Mouse (Mus musculus) CH12.LX (cell line): Measurements from ENCODE around the gene Meox1.

Experiments
- CHD2 ChIP-seq: IDR thresholded peaks from 2 replicates; pipeline ENCODE4 v1.6.1; 2011; ENCODE audit warnings: low read length, improper control_type of control experiment
- CTCF ChIP-seq, 2 experiments: IDR thresholded peaks in 1 of 2; conservative IDR thresholded peaks in 1 of 2; 2 replicates each; pipeline ENCODE4 v1.5.1; 2011 to 2012; ENCODE audit warnings: low read depth in 2 of 2, low read length in 2 of 2, improper control_type of control experiment in 1 of 2, inconsistent platforms in 1 of 2, mild to moderate bottlenecking in 1 of 2, moderate library complexity in 1 of 2
- HCFC1 ChIP-seq: IDR thresholded peaks from 2 replicates; pipeline ENCODE4 v1.6.1; 2012; ENCODE audit warnings: low read depth, mild to moderate bottlenecking, inconsistent platforms, low read length, improper control_type of control experiment
- MAFK ChIP-seq: IDR thresholded peaks from 2 replicates; pipeline ENCODE4 v1.6.1; 2011; ENCODE audit warnings: low read length, improper control_type of control experiment; ENCODE audit not compliant: insufficient replicate concordance
- NRF1 ChIP-seq: IDR thresholded peaks from 2 replicates; pipeline ENCODE4 v1.6.1; 2014; ENCODE audit warnings: low read depth, mild to moderate bottlenecking, inconsistent platforms, low read length, improper control_type of control experiment, moderate library complexity
- POLR2A ChIP-seq: IDR thresholded peaks from 2 replicates; pipeline ENCODE4 v1.6.1; 2011; ENCODE audit warnings: low read depth, mild to moderate bottlenecking, improper control_type of control experiment, low read length
- SMC3 ChIP-seq: IDR thresholded peaks from 2 replicates; pipeline ENCODE4 v1.6.1; 2011; ENCODE audit warnings: low read depth, low read length, improper control_type of control experiment
- TBP ChIP-seq: conservative IDR thresholded peaks from 2 replicates; pipeline ENCODE4 v1.6.1; 2011; ENCODE audit warnings: low read depth, low read length, improper control_type of control experiment
- UBTF ChIP-seq: IDR thresholded peaks from 2 replicates; pipeline ENCODE4 v1.6.1; 2012; ENCODE audit warnings: low read depth, mild to moderate bottlenecking, inconsistent platforms, low read length, improper control_type of control experiment, moderate library complexity
- ZNF384 ChIP-seq: IDR thresholded peaks from 2 replicates; pipeline ENCODE4 v1.6.1; 2012; ENCODE audit warnings: low read depth, low read length, improper control_type of control experiment, inconsistent platforms

GRCm38 (mm10) chr11:101937108-101937507 lies 42.9 kb upstream of the Meox1 start:
- TF ChIP-seq POLR2A (no peak), UBTF (peak; percentile 82), ZNF384 (no peak), HCFC1 (no peak), CHD2 (no peak), NRF1 (no peak), MAFK (no peak), CTCF (conservative IDR thresholded peaks at IDR 0.05 in 1 of 2, IDR thresholded peaks at IDR 0.05 in 1 of 2; ENCODE audit: low read depth in 2 of 2, low read length in 2 of 2) (no peak), TBP (no peak), SMC3 (no peak)
